Mouse (Mus musculus): ENCODE data around the gene Rap2a.

GRCm38 (mm10) chr14:120466816-120467215, 11.4 kb upstream of the Rap2a start:
- no peak for TF ChIP-seq CTCF (IDR thresholded peaks at IDR 0.05)
- TF ChIP-seq EP300 (IDR thresholded peaks at IDR 0.05; ENCODE audit: insufficient read depth, low read depth, low read length), result no peak
- no peak for TF ChIP-seq POLR2A (IDR thresholded peaks at IDR 0.05; ENCODE audit: insufficient read depth, low read depth, low read length)
